Mouse (Mus musculus) liver, embryonic 14.5 days (tissue): ENCODE data around the gene Gse1.

Experiments used
- CTCF ChIP-seq: IDR thresholded peaks from 2 replicates; pipeline ENCODE4 v1.5.1; 2016; ENCODE audit warnings: antibody characterized with exemption, low read depth, control low read depth
- EP300 ChIP-seq: IDR thresholded peaks from 2 replicates; pipeline ENCODE4 v1.6.1; 2016; ENCODE audit warnings: antibody characterized with exemption, low read depth

DNA sequence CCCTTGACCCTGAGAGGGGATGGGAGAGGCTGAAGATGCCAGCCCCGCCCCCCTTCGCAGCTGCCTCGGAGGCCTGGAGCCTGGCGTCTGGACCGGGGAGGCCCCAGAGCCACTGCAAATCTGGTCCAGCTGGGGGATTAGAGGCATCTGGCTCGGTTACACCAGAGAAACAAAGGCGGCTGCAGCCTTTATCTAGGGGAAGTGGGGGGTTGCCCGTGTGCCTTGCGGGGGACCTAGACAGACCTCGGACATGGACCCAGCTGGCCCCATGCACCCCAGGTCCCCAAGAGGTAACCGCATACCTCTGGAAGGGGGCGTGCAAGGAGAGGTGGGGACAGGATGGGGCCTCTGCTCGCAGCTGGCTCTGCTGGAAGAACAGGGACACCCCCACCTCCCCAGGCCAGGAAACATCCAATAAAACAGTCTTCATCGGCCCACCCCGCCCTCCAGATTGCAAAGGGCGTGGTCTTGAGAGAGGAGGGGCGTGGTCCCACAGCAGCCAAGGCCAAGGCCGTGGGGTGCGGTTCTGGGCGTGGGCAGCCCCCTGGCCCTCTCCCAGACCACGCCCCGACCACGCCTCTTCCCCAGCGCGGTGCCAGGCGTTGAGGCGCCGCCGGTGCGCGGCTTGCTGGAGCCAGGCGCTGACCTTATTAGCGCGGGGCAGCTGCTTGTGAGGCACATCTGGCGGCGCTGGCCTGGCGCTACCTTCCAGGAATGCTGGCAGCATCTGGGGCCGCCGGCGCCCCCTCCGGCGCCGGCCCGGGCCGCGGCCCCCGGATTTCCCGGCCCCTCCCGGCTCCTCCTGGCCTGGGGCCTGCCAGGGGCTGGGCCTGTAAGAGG lies 48.0 kb downstream of the Gse1 start:
- TF ChIP-seq CTCF, result no peak
- TF ChIP-seq EP300, result no peak
